Mouse (Mus musculus) spleen, adult 2 months (tissue): ENCODE measurements around the gene Ano2. TPM values are rescaled to one million over a fixed set of nuclear protein-coding genes. Genes with fewer than 3 reads are reported as not detected.

ENCODE experiments used
- DNase-seq, 2 experiments: peaks; one replicate each; pipeline versions ENCODE4 v3.0.0 to v3.0.0-alpha.2; 2012 to 2021; ENCODE audit warnings: low spot score in 2 of 2, low read depth in 1 of 2
- H3K27ac ChIP-seq: fragments of 200-500 bp; 2 replicates; pipeline ENCODE4 v1.5.1; 2012; ENCODE audit warnings: low read length, inconsistent platforms; ENCODE audit not compliant: insufficient read depth
- H3K27me3 ChIP-seq: fragments of 200-500 bp; 2 replicates; pipeline ENCODE4 v1.6.1; 2012; ENCODE audit warnings: mild to moderate bottlenecking, moderate library complexity, low read length, inconsistent platforms; ENCODE audit not compliant: control insufficient read depth, insufficient read depth
- H3K36me3 ChIP-seq: fragments of 200-500 bp; 2 replicates; pipeline ENCODE4 v1.6.1; 2012; ENCODE audit warnings: mild to moderate bottlenecking, low read length, inconsistent platforms; ENCODE audit not compliant: control insufficient read depth, insufficient read depth
- H3K4me1 ChIP-seq: fragments of 200-500 bp; 2 replicates; pipeline ENCODE4 v1.6.1; 2011; ENCODE audit warnings: inconsistent platforms; ENCODE audit not compliant: control insufficient read depth, insufficient read depth, insufficient read length
- H3K4me3 ChIP-seq: fragments of 200-500 bp; 2 replicates; pipeline ENCODE4 v1.5.1; 2011; ENCODE audit warnings: mild to moderate bottlenecking, inconsistent platforms; ENCODE audit not compliant: insufficient read depth, insufficient read length; ENCODE audit errors: extremely low read depth
- CTCF ChIP-seq: fragments of 200-500 bp; IDR thresholded peaks from 2 replicates; pipeline ENCODE4 v1.5.1; 2011; ENCODE audit warnings: mild to moderate bottlenecking, inconsistent platforms; ENCODE audit not compliant: insufficient read depth, insufficient read length, insufficient replicate concordance; ENCODE audit errors: extremely low read depth
- POLR2A ChIP-seq: fragments of 200-500 bp; IDR thresholded peaks from 2 replicates; pipeline ENCODE4 v1.6.1; 2011; ENCODE audit warnings: low read depth, low read length, inconsistent platforms
- WGBS: fragments of 180-500 bp; shearing (Covaris S2); methylation state at CpG from one replicate; pipeline ENCODE4 v1.1.7; 2018; 5-methylcytosine and 5-hydroxymethylcytosine counted together
- polyA plus RNA-seq: library from polyadenylated mRNA; depleted of rRNA; stranded (reverse); fragments of >200 nt; gene quantifications from 2 replicates; pipeline ENCODE4 v1.2.3, GENCODE M21; 2012; rRNA removed

Ano2 gene
- polyA plus RNA-seq: not detected in 2 replicates

GRCm38 (mm10) chr6:125690057-125690703 lies at the start of gene Ano2:
TSS of gene Ano2 (plus strand) at chr6:125690419.
- Histone ChIP-seq H3K4me1 (no peaks in the 10 kb centered on the region), H3K36me3 (no peaks in the 10 kb centered on the region), H3K4me3 (no peak within 1 kb of the TSS), H3K27me3 (no peaks in the 10 kb centered on the region), H3K27ac (no peak within 1 kb of the TSS)
- TF ChIP-seq CTCF: no peak
- no peak for TF ChIP-seq POLR2A
- DNase-seq: no peak
- 68% methylated on average over 20 of the region's 20 CpGs for WGBS

GRCm38 (mm10) chr6:125640486-125640885 lies 49.7 kb upstream of the Ano2 start:
- Histone ChIP-seq H3K4me1 (no peaks in the 10 kb centered on the region), H3K36me3 (no peaks in the 10 kb centered on the region), H3K27me3 (no peaks in the 10 kb centered on the region), H3K4me3 (no peak overlapping the region), H3K27ac (no peak overlapping the region)
- WGBS: 18% methylated on average over 4 of the region's 4 CpGs
- no peak for DNase-seq
- TF ChIP-seq POLR2A: no peak
- TF ChIP-seq CTCF: no peak

- WGBS: 90% methylated on average over 8 of the region's 8 CpGs
- H3K27me3 ChIP-seq: no peaks in the 10 kb centered on the region
Observed at GRCm38 (mm10) chr6:125641146-125641545, 49.1 kb upstream of the Ano2 start.

GRCm38 (mm10) chr6:125648964-125649363 lies 41.3 kb upstream of the Ano2 start:
- TF ChIP-seq CTCF (no peak), POLR2A (no peak)
- WGBS: 78% methylated on average over 12 of the region's 12 CpGs
- Histone ChIP-seq H3K4me1 (no peaks in the 10 kb centered on the region), H3K36me3 (no peaks in the 10 kb centered on the region), H3K27ac (no peak overlapping the region), H3K4me3 (no peak overlapping the region), H3K27me3 (no peaks in the 10 kb centered on the region)
- no peak for DNase-seq

More at GRCm38 (mm10) chr6:125641146-125641545, 49.1 kb upstream of the Ano2 start:
- TF ChIP-seq CTCF: no peak
- no peak for TF ChIP-seq POLR2A
- no peak overlapping the region for H3K4me3 ChIP-seq
- H3K36me3 ChIP-seq: no peaks in the 10 kb centered on the region
- H3K4me1 ChIP-seq: no peaks in the 10 kb centered on the region
- no peak overlapping the region for H3K27ac ChIP-seq
- no peak for DNase-seq

GRCm38 (mm10) chr6:125651335-125651734 lies 38.9 kb upstream of the Ano2 start:
- no peak overlapping the region for H3K27ac ChIP-seq
- DNase-seq: no peak
- H3K4me3 ChIP-seq: no peak overlapping the region
- WGBS: 60% methylated on average over 3 of the region's 3 CpGs
- no peaks in the 10 kb centered on the region; the same call in 1 of the 2 replicates for H3K27me3 ChIP-seq
- TF ChIP-seq CTCF (no peak), POLR2A (no peak)
- no peaks in the 10 kb centered on the region for H3K36me3 ChIP-seq
- H3K4me1 ChIP-seq: no peaks in the 10 kb centered on the region

GRCm38 (mm10) chr6:125653416-125653815 lies 36.8 kb upstream of the Ano2 start:
- 70% methylated on average over 1 of the region's 1 CpGs for WGBS

GRCm38 (mm10) chr6:125656921-125657320 lies 33.3 kb upstream of the Ano2 start:
- Histone ChIP-seq H3K36me3 (no peaks in the 10 kb centered on the region), H3K4me3 (no peak overlapping the region), H3K4me1 (no peaks in the 10 kb centered on the region), H3K27me3 (no peaks in the 10 kb centered on the region; the same call in 1 of the 2 replicates), H3K27ac (no peak overlapping the region)
- WGBS: 92% methylated on average over 13 of the region's 13 CpGs
- no peak for DNase-seq
- no peak for TF ChIP-seq POLR2A
- TF ChIP-seq CTCF: no peak

More at GRCm38 (mm10) chr6:125653416-125653815, 36.8 kb upstream of the Ano2 start:
- no peak for DNase-seq
- Histone ChIP-seq H3K27ac (no peak overlapping the region), H3K36me3 (no peaks in the 10 kb centered on the region), H3K27me3 (no peaks in the 10 kb centered on the region; the same call in 1 of the 2 replicates), H3K4me1 (no peaks in the 10 kb centered on the region), H3K4me3 (no peak overlapping the region)
- TF ChIP-seq CTCF (no peak), POLR2A (no peak)

- no peaks in the 10 kb centered on the region; the same call in 1 of the 2 replicates for H3K27me3 ChIP-seq
- TF ChIP-seq POLR2A: no peak
- no peak for TF ChIP-seq CTCF
- H3K4me3 ChIP-seq: no peak overlapping the region
- H3K27ac ChIP-seq: no peak overlapping the region
- H3K36me3 ChIP-seq: no peaks in the 10 kb centered on the region
- 86% methylated on average over 5 of the region's 5 CpGs for WGBS
- no peaks in the 10 kb centered on the region for H3K4me1 ChIP-seq
- no peak for DNase-seq
Observed at GRCm38 (mm10) chr6:125657966-125658365, 32.3 kb upstream of the Ano2 start.
